Mouse (Mus musculus) brown adipose tissue, adult 24 weeks (tissue): ENCODE data around the gene Elp5. TPM values are rescaled to one million over a fixed set of nuclear protein-coding genes. Genes with fewer than 3 reads are reported as not detected.

Experiments used
- H3K27ac ChIP-seq: fragments of 200-500 bp; replicated peaks from 2 replicates; pipeline ENCODE4 v1.5.1; 2012; ENCODE audit warnings: low read depth, mild to moderate bottlenecking, low read length
- H3K4me1 ChIP-seq: fragments of 200-500 bp; 2 replicates; pipeline ENCODE4 v1.6.1; 2012; ENCODE audit warnings: low read length, mixed read lengths; ENCODE audit not compliant: control insufficient read depth, insufficient read depth, insufficient read length
- H3K4me3 ChIP-seq: fragments of 200-500 bp; 2 replicates; pipeline ENCODE4 v1.5.1; 2012; ENCODE audit warnings: low read depth, mild to moderate bottlenecking, low read length, moderate library complexity; ENCODE audit not compliant: insufficient read depth
- polyA plus RNA-seq: library from polyadenylated mRNA; stranded (reverse); fragments of >200 nt; gene quantifications from 2 replicates; pipeline ENCODE4 v1.2.4, GENCODE M21; 2012; ENCODE audit not compliant: missing spikeins, insufficient read depth, insufficient read length

Elp5 gene
- 66.7 and 78.0 TPM in 2 replicates for polyA plus RNA-seq

DNA sequence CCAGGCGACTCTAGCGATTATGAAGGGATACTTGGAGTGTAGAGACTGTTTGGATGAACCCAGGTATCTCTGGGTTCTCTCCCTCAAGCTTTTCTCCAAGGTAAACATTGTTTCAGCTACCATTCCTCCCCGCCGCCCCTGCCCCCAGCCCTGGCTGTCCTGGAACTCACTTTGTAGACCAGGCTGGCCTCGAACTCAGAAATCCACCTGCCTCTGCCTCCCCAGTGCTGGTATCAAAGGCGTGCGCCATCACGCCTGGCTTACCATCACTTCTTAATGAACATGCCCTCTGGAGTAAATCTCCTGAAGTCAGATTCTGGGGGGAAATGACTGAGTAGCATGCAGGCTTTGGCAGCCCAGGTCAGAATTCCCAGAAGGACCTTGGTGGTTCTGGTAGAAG lies at the start of gene Elp5:
TSS of gene Elp5 (minus strand) at position 293 of the 400 bp plus-strand sequence.
- Histone ChIP-seq H3K4me3 (peak within 1 kb of the TSS; percentile 94), H3K27ac (peak within 1 kb of the TSS; percentile 92), H3K4me1 (peaks cover 9% of the 10 kb centered on the region)

DNA sequence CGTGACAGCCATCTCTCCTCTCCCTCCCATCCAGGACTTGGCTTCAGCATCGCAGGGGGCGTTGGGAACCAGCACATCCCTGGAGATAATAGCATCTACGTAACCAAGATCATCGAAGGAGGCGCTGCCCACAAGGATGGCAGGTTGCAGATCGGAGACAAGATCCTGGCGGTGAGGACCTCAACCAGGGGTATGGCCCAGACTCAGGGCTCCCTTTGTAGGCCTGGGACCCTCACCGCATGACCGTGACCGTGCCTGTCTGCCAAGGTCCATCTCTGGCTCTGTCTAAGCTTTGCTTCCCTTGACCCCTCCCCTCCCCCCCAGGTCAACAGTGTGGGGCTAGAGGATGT lies 49.0 kb upstream of the Elp5 start:
- no peak overlapping the region for H3K4me3 ChIP-seq
- no peak overlapping the region for H3K27ac ChIP-seq
- no peaks in the 10 kb centered on the region for H3K4me1 ChIP-seq

DNA sequence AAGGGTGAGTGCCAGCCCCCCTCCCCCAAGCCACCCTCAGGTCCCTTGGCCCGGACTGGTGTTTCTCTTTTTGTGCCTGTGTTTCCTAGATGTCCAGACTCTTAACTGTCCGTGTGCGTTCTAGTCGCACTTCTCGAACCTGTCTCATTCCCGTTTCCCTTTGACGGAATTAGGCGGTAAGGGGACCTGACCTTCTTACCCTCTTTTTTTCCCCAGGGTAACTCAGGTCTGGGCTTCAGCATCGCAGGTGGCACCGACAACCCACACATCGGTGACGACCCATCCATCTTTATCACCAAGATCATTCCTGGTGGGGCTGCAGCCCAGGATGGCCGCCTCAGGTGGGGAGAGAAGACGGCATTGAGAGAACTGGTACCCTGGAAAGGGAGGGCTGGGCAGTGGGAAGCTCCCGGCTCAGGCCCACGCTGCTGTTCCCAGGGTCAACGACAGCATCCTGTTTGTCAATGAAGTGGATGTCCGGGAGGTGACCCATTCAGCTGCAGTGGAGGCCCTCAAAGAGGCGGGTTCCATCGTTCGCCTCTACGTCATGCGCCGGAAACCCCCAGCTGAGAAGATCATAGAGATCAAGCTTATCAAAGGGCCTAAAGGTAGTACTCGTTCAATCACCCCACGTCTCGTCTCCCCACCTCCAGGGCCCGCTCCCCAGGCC lies 48.5 kb upstream of the Elp5 start:
- Histone ChIP-seq H3K4me3 (no peak overlapping the region), H3K4me1 (no peaks in the 10 kb centered on the region)

DNA sequence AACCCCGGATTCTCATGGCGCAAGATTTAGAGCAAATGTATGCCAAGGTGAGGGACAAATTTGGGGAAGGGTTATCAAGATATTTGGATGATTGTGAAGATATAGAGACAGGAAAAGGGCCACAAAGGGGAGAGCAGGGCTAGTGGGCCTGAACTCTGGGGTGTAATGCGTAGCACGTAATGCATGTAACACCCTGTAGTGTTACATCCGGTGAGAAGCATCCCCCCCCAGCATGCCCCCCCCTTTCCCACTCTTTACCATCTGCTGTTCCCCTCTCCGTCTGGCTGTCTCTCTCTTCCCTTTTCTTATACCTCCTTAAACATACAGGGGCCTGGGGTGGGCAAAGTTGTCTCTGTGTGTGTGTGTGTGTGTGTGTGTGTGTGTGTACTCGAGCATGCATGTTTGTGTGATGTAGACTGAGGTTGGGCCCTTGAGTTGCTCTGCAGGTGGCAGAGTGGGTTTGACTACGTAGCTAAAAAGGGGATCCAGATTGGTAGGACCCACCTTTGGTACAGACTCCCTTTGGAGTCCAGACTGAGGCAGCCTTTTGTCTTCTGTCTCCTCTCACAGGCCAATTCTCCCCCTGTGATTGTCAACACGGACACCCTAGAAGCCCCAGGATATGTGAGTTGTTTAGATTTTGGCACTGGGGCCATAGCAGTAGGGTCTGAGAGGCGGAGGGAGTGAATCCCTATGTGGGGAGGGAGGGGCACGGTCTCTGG lies 47.7 kb upstream of the Elp5 start:
- Histone ChIP-seq H3K4me3 (no peak overlapping the region), H3K4me1 (no peaks in the 10 kb centered on the region), H3K27ac (no peak overlapping the region)

More for the DNA sequence above, 48.5 kb upstream of the Elp5 start:
- H3K27ac ChIP-seq: no peak overlapping the region

DNA sequence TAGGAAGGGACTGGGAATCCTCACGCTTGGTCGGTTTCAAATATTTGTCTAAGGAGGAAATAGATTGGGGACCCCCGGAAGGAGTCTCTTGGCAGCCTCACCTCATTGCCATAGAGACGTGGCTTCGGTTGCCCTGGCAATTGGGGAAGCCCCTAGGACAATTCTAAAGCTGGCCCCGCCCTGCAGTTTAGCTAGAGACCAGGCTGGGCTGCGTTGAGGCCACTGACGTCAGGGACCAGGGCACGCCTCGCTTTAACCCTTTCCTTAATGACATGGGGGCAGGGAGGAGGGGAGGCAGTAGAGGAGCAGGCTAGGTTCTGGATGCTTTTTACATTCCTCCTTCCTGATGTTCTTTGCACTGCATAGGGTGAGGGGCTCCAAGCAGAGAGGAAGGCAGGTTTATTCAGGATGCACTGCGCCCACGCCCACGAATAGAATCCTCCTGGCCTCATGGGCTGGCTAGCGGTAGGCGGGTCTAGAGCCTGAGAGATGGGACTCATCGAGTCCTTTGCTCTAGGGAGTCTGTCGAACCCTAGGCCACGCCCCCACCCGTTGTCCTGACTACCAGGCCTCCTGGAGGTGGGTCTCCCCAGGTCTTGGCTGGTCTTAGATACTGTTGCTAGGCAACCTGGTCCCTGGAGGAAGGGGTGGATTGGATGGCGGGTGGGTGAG lies 46.9 kb upstream of the Elp5 start:
- Histone ChIP-seq H3K4me1 (no peaks in the 10 kb centered on the region), H3K27ac (0 out of 2 replicates have a peak overlapping the region, but pooled peaks have one; percentile 24), H3K4me3 (peak overlapping the region; percentile 30; the same call in 1 of the 2 replicates)

DNA sequence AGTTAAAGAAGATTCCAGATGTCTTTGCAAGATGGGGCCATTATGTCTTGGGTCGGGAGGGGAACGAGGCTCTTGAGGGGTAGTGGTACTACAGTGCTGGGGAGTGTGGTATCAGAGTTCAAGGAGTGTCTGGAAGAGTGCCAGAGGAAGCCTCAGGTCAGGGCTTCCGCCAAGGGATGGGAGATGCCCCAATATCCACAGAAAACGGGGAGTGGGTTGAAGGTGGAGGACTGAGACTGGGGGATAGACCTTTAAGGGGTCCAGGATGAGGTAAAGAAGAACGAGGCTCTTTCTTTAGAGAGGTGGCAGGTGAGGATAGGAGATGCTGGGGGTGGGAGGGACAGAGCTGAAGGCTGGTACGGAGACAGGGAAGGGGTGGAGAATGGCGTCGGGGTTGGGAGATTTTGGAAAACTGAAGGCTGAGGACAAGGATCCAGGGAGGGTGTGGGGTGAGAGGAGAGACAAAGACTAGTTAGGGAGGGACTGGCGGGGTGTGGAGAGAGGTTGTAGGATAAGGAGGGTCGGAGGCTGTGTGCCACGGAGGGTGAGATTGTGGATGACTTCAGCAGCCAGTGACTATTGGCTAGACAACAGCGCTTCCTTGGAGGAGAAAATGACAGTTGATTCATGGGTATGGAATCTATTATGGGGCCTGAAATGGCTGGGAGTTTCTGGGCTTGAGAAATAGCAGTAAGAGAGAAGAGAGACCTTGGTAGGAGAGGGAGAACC lies 46.2 kb upstream of the Elp5 start:
- Histone ChIP-seq H3K4me3 (no peak overlapping the region; the same call in 1 of the 2 replicates), H3K27ac (peak overlapping the region; percentile 60), H3K4me1 (no peaks in the 10 kb centered on the region)

DNA sequence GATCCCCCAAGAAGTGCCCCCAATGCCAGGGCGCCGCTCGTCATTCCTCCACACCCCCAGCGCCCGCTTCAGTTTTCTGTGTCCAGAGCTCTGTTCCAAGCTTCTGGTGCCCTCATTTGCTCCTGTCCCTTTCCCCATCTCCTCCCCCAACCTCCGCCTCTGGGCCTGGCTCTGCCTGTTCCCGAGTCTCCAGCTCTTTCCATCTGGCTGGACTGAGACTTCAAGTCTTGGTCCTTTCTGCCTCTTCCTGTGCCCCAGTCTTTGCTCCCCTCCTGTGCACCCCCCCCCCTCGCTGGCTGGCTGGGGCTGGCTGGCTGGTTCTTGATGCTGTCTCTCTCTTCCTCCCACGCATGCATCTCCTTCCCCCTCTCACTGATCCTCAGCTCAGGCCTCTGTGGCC lies 45.1 kb upstream of the Elp5 start:
- H3K4me1 ChIP-seq: no peaks in the 10 kb centered on the region
- 0 out of 2 replicates have a peak overlapping the region, but pooled peaks have one; percentile 13 for H3K27ac ChIP-seq
- H3K4me3 ChIP-seq: peak overlapping the region; percentile 15; the same call in 1 of the 2 replicates

DNA sequence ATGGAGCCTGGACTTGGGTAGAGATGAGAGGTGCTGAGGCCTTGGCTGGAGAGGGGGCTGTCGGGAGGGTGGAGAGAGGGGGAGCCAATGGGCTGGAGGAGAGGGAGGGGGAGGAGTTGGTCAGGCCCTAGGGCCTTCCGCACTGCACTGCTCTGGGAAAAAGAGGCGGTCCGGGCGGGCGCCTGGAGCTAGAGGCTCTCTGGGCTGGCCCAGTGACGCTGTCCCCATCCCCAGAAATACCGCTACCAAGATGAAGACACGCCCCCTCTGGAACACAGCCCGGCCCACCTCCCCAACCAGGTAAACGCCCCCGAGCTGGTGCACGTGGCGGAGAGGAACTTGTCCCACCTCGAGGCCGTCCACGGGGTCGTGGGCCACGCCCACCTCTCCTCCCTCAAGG lies 44.4 kb upstream of the Elp5 start:
- Histone ChIP-seq H3K4me3 (peak overlapping the region; percentile 37), H3K27ac (no peak overlapping the region), H3K4me1 (no peaks in the 10 kb centered on the region)

DNA sequence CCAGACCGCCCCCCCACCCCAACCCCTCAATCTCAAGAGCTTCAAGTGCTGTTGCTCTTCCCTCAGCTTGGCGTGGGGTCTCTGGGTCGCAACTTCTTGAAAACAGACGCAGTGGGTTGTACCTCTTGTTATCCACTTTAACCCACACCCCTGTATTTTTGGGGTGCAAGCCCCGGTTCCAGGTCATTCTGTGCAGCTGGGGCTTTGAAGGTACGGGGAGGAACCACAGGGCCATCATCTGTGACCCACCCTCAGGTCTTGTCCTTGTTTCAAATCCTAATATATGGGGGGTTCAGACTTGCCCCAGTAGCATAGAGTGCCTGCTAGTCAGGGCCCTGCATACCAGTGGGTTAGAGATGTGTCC lies 41.8 kb upstream of the Elp5 start:
- no peak overlapping the region for H3K4me3 ChIP-seq
- H3K27ac ChIP-seq: no peak overlapping the region
- no peaks in the 10 kb centered on the region for H3K4me1 ChIP-seq

DNA sequence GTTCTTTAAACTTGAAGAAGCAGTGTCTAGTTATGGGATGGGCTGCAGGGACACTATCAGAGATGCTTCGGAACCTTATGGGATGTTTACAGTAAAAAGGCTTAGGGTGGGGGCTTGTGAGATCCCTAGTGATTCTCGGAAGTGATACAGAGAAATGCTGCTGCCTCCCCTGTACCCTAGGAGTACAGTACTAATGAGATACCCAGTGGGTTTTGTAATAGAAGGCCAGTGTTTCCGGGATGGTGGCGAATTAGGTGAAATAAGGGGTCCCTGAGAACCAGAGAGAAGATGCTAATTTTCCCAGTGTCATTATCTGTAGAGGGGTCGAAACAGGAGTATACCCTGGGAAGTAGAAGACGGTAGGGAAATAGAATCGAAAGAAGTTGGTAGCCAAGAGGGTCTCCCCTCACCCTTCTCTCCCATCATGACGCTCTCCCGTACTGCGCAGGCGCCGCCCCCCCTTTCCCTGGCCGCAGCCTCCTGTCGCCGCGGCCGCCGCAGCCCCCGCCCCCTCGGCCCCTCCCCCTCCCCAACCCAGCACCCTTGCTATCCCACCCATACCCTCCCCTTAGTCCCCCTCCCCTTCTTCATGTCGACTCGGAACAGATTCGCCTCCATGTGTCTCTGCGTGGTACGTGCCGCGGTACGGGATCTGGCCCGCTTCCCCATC lies 41.3 kb upstream of the Elp5 start:
- H3K27ac ChIP-seq: no peak overlapping the region
- H3K4me1 ChIP-seq: no peaks in the 10 kb centered on the region

DNA sequence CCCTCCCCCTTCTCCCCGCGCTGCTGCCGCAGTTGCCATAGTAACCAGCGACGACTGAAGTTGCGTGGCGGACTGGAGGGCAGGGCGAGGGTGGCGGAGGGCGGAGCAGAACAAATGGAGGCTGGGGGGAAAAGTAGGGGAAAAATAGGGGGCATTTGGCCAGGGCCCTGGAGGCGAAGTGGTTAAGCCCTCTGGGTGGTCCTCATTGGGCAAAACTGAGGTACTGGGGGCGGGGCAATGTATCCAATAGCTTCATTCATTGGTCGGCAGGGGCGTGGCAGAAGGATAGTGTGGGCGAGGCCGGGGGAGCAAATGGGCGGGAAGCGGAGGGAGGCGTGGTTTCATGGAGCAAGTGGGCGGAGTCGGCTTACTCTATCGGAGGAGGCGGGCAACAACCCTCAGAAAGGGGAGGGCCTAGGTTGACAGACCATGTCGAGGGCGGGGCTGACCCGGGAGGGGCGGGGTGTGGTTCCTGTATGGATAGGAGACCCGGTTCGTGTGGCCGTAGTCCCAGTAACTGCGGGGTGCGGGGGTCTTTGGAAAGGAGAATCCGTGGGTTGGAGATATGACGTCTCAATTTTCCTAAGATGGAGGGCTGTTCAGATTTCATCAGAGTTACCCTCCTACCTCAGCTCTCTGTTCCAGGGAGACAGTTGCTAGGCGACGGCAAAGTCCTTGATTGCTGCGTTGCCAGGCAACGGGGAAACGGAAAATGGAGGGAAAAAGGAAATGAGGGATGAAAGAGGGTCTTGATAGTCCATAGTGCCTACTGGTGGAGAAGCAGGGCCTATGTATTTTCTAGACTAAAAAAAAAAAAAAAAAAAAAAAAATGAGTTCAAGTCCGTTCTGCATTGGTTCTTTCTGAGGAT lies 39.2 kb upstream of the Elp5 start:
- no peak overlapping the region for H3K27ac ChIP-seq
- no peaks in the 10 kb centered on the region for H3K4me1 ChIP-seq
- H3K4me3 ChIP-seq: peak overlapping the region; percentile 61

More for the DNA sequence above, 41.3 kb upstream of the Elp5 start:
- H3K4me3 ChIP-seq: no peak overlapping the region

DNA sequence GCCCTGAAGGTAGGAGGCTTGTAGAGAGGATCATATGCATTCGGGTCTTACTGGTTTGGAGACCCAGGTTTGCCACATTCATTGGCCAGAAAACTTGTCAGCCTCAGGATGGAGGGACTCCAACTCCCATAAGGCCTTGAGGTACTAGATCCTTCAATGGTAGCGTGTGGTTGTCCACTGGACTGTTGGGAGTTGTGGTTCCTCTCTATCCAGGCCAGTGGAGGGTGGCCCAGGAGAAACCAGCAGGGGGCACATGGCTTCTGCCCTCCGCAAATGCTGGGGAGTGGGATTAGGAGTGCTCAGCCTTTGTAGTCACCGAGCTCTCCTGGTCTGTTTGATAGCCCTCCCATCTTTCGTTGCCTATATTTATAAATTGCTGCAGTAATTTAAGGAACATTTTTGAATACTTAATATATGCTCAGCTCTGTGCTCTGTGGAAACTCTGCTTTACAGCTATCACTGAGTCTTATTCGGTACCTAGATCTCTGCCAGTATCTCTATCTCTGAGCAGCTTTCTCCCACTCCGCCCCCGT lies 38.5 kb upstream of the Elp5 start:
- Histone ChIP-seq H3K4me1 (no peaks in the 10 kb centered on the region), H3K4me3 (peak overlapping the region; percentile 61)

DNA sequence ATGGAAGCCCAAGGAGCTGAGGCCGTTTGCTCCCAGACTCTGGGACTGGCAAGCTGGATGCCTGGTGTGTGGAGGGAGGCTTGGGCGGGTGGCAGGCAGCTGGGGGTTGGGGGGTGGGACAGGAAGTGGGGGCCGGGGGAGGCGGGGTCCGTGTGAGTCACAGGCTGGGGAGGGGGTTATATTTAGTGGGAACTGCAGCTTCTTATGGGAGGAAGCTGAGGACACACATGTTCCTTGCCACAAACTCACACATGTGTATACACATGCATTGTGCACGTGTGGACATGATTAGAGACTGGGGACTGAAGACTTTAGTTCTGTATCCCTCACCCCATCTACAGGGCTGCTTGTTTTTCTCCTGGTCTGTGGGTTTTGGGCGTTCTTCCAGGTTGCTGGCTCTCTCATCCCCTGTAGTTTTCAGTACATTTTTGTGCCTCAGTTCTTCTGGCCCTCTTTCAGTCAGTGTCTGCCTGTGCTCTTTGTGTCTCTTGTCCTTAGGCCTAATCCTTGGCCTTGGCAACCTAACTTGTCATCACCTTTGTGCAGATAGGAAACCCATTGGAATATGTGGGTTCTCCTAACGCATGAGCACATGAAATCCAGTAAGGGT lies 37.8 kb upstream of the Elp5 start:
- Histone ChIP-seq H3K4me3 (no peak overlapping the region), H3K27ac (no peak overlapping the region), H3K4me1 (no peaks in the 10 kb centered on the region)

More for the DNA sequence above, 38.5 kb upstream of the Elp5 start:
- no peak overlapping the region for H3K27ac ChIP-seq
